Mouse (Mus musculus) limb, embryonic 11.5 days (tissue): ENCODE results near the gene Ppp1r13b. TPM values are rescaled to one million over a fixed set of nuclear protein-coding genes. Genes with fewer than 3 reads are reported as not detected.

Experiments
- ATAC-seq: fragments of 200-750 bp; cut with Nextera tagmentation; 2 replicates; pipeline ENCODE4 v1.8.0; 2017; ENCODE audit warnings: low read depth; ENCODE audit not compliant: insufficient number of reproducible peaks, low FRiP score, low TSS enrichment
- DNase-seq: peaks from one replicate; pipeline ENCODE4 v3.0.0-alpha.2; 2015; ENCODE audit warnings: low spot score
- H3K27ac ChIP-seq: fragments of 300-500 bp; sonication (generic); replicated peaks from 2 replicates; pipeline ENCODE4 v1.5.1; 2014; ENCODE audit warnings: low read depth, mild to moderate bottlenecking, low read length
- H3K27me3 ChIP-seq: fragments of 300-500 bp; sonication (generic); 2 replicates; pipeline ENCODE4 v1.6.1; 2014; ENCODE audit warnings: mild to moderate bottlenecking, low read length, mixed read lengths; ENCODE audit not compliant: control insufficient read depth, insufficient read depth
- H3K36me3 ChIP-seq: fragments of 300-500 bp; sonication (generic); 2 replicates; pipeline ENCODE4 v1.6.1; 2014; ENCODE audit warnings: mild to moderate bottlenecking, low read length, moderate library complexity, mixed read lengths; ENCODE audit not compliant: control insufficient read depth, insufficient read depth
- H3K4me1 ChIP-seq: fragments of 300-500 bp; sonication (generic); 2 replicates; pipeline ENCODE4 v1.6.1; 2014; ENCODE audit warnings: low read length, mixed read lengths; ENCODE audit not compliant: control insufficient read depth, insufficient read depth
- H3K4me2 ChIP-seq: fragments of 300-500 bp; sonication (generic); 2 replicates; pipeline ENCODE4 v1.6.1; 2014; ENCODE audit warnings: low read depth, mild to moderate bottlenecking, moderate library complexity; ENCODE audit not compliant: severe bottlenecking
- H3K4me3 ChIP-seq: fragments of 300-500 bp; sonication (generic); 2 replicates; pipeline ENCODE4 v1.5.1; 2014; ENCODE audit warnings: low read depth, low read length
- H3K9ac ChIP-seq: fragments of 300-500 bp; sonication (generic); 2 replicates; pipeline ENCODE4 v1.6.1; 2014; ENCODE audit warnings: mild to moderate bottlenecking, low read length
- H3K9me3 ChIP-seq: fragments of 300-500 bp; sonication (generic); 2 replicates; pipeline ENCODE4 v1.6.1; 2016; ENCODE audit warnings: low read length; ENCODE audit not compliant: control insufficient read depth
- WGBS: fragments of 180-500 bp; shearing (Covaris S2); extraction: QIAGEN DNeasy Blood & Tissue Kit; methylation state at CpG from one replicate; pipeline ENCODE4 v1.1.7; 2014; 5-methylcytosine and 5-hydroxymethylcytosine counted together
- polyA plus RNA-seq: library from polyadenylated mRNA; unstranded; fragments of >200 nt; fragmentation: Nextera tagmentation; extraction: Ambion mirVana; gene quantifications from 2 replicates; pipeline ENCODE4 v1.2.1, GENCODE M21; 2014

Ppp1r13b gene
- polyA plus RNA-seq, 1 experiment from 2014 or later, result 6.5 TPM

GRCm38 (mm10) chr12:111820708-111821107, 87.2 kb downstream of the Ppp1r13b start:
- Histone ChIP-seq H3K27me3 (no peaks in the 10 kb centered on the region), H3K36me3 (peaks cover 15% of the 10 kb centered on the region), H3K9me3 (no peaks in the 10 kb centered on the region), H3K4me2 (no peak overlapping the region), H3K4me1 (peaks cover 4% of the 10 kb centered on the region; the same call in 1 of the 2 replicates), H3K27ac (no peak overlapping the region), H3K9ac (no peak overlapping the region), H3K4me3 (no peak overlapping the region)
- 77% methylated on average over 7 of the region's 7 CpGs for WGBS
- DNase-seq (no peak), ATAC-seq (no peak)

GRCm38 (mm10) chr12:111819936-111820335, 88.0 kb downstream of the Ppp1r13b start:
- DNase-seq, result no peak
- Histone ChIP-seq H3K4me2 (no peak overlapping the region), H3K9me3 (no peaks in the 10 kb centered on the region), H3K36me3 (peaks cover 11% of the 10 kb centered on the region), H3K9ac (no peak overlapping the region), H3K27me3 (no peaks in the 10 kb centered on the region), H3K4me3 (no peak overlapping the region), H3K27ac (no peak overlapping the region), H3K4me1 (peaks cover 10% of the 10 kb centered on the region; the same call in 1 of the 2 replicates)
- no peak for ATAC-seq
- WGBS, result 81% methylated on average over 8 of the region's 8 CpGs

- Histone ChIP-seq H3K27me3 (no peaks in the 10 kb centered on the region), H3K4me3 (no peak overlapping the region), H3K9me3 (no peaks in the 10 kb centered on the region), H3K36me3 (no peaks in the 10 kb centered on the region; the same call in 1 of the 2 replicates), H3K27ac (no peak overlapping the region), H3K4me1 (peaks cover 15% of the 10 kb centered on the region), H3K4me2 (no peak overlapping the region), H3K9ac (no peak overlapping the region)
- no peak for DNase-seq
- 92% methylated on average over 8 of the region's 8 CpGs for WGBS
- no peak for ATAC-seq
Observed at GRCm38 (mm10) chr12:111817991-111818390, 89.9 kb downstream of the Ppp1r13b start.

GRCm38 (mm10) chr12:111816967-111817366, 90.9 kb downstream of the Ppp1r13b start:
- no peak for DNase-seq
- WGBS, result 76% methylated on average over 9 of the region's 9 CpGs

GRCm38 (mm10) chr12:111816528-111816927, 91.4 kb downstream of the Ppp1r13b start:
- no peaks in the 10 kb centered on the region; the same call in 1 of the 2 replicates for H3K36me3 ChIP-seq
- H3K4me2 ChIP-seq, result no peak overlapping the region
- WGBS, result 69% methylated on average over 13 of the region's 13 CpGs
- ATAC-seq (no peak), DNase-seq (no peak)
- no peaks in the 10 kb centered on the region for H3K9me3 ChIP-seq
- H3K4me3 ChIP-seq, result no peak overlapping the region
- H3K4me1 ChIP-seq, result peaks cover 21% of the 10 kb centered on the region
- H3K27ac ChIP-seq, result no peak overlapping the region
- H3K27me3 ChIP-seq, result no peaks in the 10 kb centered on the region
- H3K9ac ChIP-seq, result no peak overlapping the region

More at GRCm38 (mm10) chr12:111816967-111817366, 90.9 kb downstream of the Ppp1r13b start:
- no peaks in the 10 kb centered on the region; the same call in 1 of the 2 replicates for H3K36me3 ChIP-seq
- peaks cover 21% of the 10 kb centered on the region for H3K4me1 ChIP-seq
- no peaks in the 10 kb centered on the region for H3K27me3 ChIP-seq
- H3K27ac ChIP-seq, result no peak overlapping the region
- H3K9ac ChIP-seq, result no peak overlapping the region
- no peak overlapping the region for H3K4me2 ChIP-seq
- no peak overlapping the region for H3K4me3 ChIP-seq
- no peaks in the 10 kb centered on the region for H3K9me3 ChIP-seq
- ATAC-seq, result no peak

GRCm38 (mm10) chr12:111814769-111815762, 92.8 kb downstream of the Ppp1r13b start:
- Histone ChIP-seq H3K4me2 (peak overlapping the region; percentile 77), H3K4me3 (peak overlapping the region; percentile 85), H3K4me1 (peaks cover 23% of the 10 kb centered on the region), H3K27me3 (no peaks in the 10 kb centered on the region), H3K36me3 (no peaks in the 10 kb centered on the region), H3K27ac (no peak overlapping the region; the same call in 1 of the 2 replicates), H3K9ac (peak overlapping the region; percentile 69), H3K9me3 (no peaks in the 10 kb centered on the region)
- DNase-seq, result no peak
- ATAC-seq, result no peak
- WGBS, result 34% methylated on average over 19 of the region's 19 CpGs

GRCm38 (mm10) chr12:111813766-111814617, 93.9 kb downstream of the Ppp1r13b start, which contains the start of the genes Xrcc3 and Zfyve21:
Xrcc3 (minus strand) TSS chr12:111813873.
Zfyve21 (plus strand) TSS chr12:111814170.
- Histone ChIP-seq H3K4me3 (peak within 1 kb of the TSS; percentile 85), H3K4me1 (peaks cover 30% of the 10 kb centered on the region), H3K27ac (peak within 1 kb of the TSS; percentile 69), H3K9me3 (no peaks in the 10 kb centered on the region), H3K36me3 (no peaks in the 10 kb centered on the region), H3K27me3 (no peaks in the 10 kb centered on the region), H3K4me2 (peak within 1 kb of the TSS; percentile 77), H3K9ac (peak within 1 kb of the TSS; percentile 69)
- peak; percentile 99 for ATAC-seq
- peak; percentile 98 for DNase-seq
- WGBS, result under 1% methylated on average over 86 of the region's 87 CpGs
